Mouse (Mus musculus) lung, adult 10 weeks (tissue): ENCODE measurements around the gene Xkr7. TPM values are rescaled to one million over a fixed set of nuclear protein-coding genes. Genes with fewer than 3 reads are reported as not detected.

Experiments
- polyA plus RNA-seq: library from polyadenylated mRNA; stranded (reverse); fragments of 350-450 nt; fragmentation: Illumina TruSeq; extraction: RNeasy Lipid Tissue Mini Kit (QIAGEN cat#74804); gene quantifications from one replicate; pipeline ENCODE4 v1.2.3, GENCODE M21; 2014; ENCODE audit warnings: low read depth, low replicate concordance; ENCODE audit not compliant: insufficient read depth

Gene Xkr7
- polyA plus RNA-seq, result not detected

DNA sequence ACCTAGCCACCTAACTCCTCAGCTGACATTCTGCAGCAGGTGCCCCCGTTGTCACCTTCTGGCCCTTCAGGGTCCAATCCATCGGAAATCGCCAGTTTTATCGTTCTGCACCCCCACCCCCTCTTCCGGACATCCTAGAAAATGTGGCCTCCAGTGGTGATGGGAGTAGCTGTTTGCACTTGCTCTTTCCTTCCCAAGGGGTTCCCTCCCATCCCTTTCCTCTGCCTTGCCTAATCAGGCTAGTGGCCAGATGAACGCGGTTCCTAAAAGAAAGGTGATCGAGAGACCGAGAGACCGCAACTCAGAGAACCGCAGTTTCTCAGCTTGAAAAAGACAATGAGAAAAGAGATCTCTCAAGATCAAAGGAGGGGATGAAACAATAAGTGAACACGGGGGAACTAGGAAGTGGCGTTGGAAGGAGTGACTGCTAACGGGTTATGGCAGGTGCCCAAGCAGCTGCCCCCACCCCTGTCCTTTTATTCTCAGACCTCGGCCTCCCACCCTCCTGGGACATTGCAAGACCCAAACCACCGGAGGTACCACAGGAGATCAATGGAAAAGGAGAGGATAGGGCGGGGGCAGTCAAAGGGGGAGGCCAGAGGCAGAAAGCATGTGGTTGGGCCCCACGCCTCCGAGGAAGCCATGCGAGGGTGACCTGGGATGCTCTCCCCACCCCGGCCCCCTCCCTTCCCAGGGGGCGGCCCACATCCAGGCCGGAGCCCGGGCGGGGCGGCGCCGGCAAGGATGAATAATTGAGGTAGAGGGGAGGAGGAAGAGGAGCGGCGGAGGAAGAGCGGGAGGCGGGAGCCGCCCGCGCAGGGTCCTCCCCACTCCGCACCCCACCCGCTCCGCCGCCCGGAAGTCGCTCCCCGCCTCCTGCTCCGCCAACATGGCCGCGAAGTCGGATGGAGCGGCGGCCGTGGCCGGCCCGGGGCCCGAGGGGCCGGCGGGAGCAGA lies at the start of gene Xkr7:
TSS of gene Xkr7 (plus strand) at position 727 of the 957 bp plus-strand sequence.

DNA sequence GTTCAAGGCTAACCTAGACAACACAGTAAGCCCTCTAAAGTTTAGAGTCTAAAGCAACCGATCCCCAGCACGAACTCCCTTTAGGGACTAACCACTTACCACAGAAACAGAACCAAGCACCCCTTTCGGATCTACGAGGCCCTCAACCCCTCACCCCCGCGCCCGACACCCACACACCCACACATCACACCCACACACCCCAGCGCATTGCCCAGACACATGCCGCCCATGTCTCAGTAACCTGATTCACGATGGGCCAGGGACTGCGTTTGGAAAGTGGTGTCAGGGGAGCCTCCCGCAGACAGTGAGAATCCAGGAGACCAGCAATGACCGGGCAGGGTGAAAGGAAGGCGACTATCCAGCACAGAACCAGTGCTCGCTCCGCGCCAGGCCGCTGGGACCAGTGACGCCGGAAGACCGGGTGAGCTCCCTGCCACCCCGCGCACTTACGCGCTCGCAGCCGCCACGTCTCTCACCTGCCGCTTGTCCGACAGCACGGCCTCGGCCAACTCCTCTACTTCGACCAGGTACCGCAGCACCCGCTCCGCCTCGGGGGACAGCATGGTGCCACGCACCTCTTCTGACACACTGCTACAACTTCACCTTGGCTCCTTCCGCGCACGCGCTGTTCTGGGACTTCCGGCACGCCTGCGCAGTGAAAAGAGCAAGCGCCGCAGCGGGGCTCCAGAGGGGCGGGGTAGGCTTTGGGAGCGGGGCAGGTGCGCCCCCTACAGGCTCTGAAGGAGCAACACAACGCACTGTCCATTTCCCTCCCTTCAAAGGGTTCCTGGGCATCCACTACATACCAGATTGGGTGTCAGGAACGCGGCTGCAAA lies 16.7 kb upstream of the Xkr7 start, which contains the start of gene Pdrg1:
TSS of gene Pdrg1 (minus strand) at position 670 of the 836 bp plus-strand sequence.

DNA sequence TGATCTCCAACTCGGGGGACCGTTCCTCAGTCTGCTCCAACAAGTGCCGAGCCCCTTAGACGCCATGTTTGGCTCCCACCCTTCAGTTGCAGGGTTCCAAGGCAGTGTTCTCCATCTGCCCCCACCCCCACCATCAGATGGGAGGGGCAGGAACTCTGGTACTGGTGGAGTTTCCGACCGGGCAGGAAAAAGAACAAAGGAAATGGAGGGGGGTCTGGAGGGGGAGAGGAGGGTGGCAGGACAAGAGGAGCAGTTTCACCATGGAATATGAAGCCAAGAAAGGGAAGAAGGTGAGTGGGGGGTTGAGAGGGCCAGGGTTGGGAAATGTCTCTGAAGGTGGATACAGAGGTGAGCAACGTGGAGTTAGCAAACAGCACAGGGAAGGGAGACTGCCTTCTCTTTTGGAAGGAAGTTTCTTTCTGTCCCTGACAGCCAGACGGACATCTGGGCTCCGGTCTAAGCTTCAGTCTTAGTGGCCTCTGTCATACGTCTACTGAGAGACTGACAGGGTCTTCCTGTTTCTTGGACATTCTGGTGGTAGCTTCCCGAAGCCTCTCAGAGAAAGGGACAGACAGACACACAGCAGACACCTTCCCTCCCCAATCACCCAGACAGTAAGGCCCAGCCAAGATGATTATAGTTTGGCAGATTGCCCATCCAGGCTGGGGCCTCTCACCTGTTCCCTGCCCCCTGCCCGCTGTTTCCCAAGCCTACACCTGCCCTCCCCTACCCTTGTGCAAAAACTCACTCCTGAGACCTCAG lies 34.3 kb downstream of the Xkr7 start, which contains the start of gene Ccm2l:
TSS of gene Ccm2l (plus strand) at position 209 of the 762 bp plus-strand sequence.

Other genes with a start within 250 kb of the Xkr7 start
- gene Bcl2l1, start 200.1 kb upstream of the Xkr7 start, polyA plus RNA-seq, result 66.6 TPM
- 1.0 TPM for gene Tpx2, start 183.9 kb upstream of the Xkr7 start, polyA plus RNA-seq
- 0.24 TPM for gene Mylk2, start 120.5 kb upstream of the Xkr7 start, polyA plus RNA-seq
- gene Foxs1, start 98.6 kb upstream of the Xkr7 start, polyA plus RNA-seq, result 5.9 TPM
- gene Dusp15, start 80.2 kb upstream of the Xkr7 start, polyA plus RNA-seq, result not detected
- gene Ttll9, start 69.4 kb upstream of the Xkr7 start, polyA plus RNA-seq, result 2.7 TPM
- gene Pdrg1, start 16.4 kb upstream of the Xkr7 start, polyA plus RNA-seq, result 90.4 TPM
- gene Ccm2l, start 34.1 kb downstream of the Xkr7 start, polyA plus RNA-seq, result 20.7 TPM
- 34.3 TPM for gene Hck, start 76.6 kb downstream of the Xkr7 start, polyA plus RNA-seq
- 20.0 TPM for gene Tm9sf4, start 129.5 kb downstream of the Xkr7 start, polyA plus RNA-seq
- 3.5 TPM for gene Tspyl3, start 193.6 kb downstream of the Xkr7 start, polyA plus RNA-seq
- 4.8 TPM for gene Plagl2, start 209.6 kb downstream of the Xkr7 start, polyA plus RNA-seq
- gene Pofut1, start 209.7 kb downstream of the Xkr7 start, polyA plus RNA-seq, result 9.7 TPM